Mouse (Mus musculus) heart, embryonic 11.5 days (tissue): ENCODE measurements around the gene Cradd. TPM values are rescaled to one million over a fixed set of nuclear protein-coding genes. Genes with fewer than 3 reads are reported as not detected.
A peak's percentile ranks its signal among the peaks of the same experiment; 100 is the strongest.

Experiments
- ATAC-seq: fragments of 200-750 bp; cut with Nextera tagmentation; replicated peaks from 2 replicates; pipeline ENCODE4 v1.8.0; 2017; ENCODE audit warnings: moderate library complexity; ENCODE audit not compliant: insufficient number of reproducible peaks, low FRiP score, low TSS enrichment
- H3K27ac ChIP-seq: fragments of 300-500 bp; sonication (generic); 2 replicates; pipeline ENCODE4 v1.5.1; 2014; ENCODE audit warnings: mild to moderate bottlenecking, low read depth, low read length
- H3K27me3 ChIP-seq: fragments of 300-500 bp; sonication (generic); 2 replicates; pipeline ENCODE4 v1.6.1; 2014; ENCODE audit warnings: mild to moderate bottlenecking, low read length, mixed read lengths; ENCODE audit not compliant: control insufficient read depth, insufficient read depth
- H3K36me3 ChIP-seq: fragments of 300-500 bp; sonication (generic); 2 replicates; pipeline ENCODE4 v1.6.1; 2014; ENCODE audit warnings: mild to moderate bottlenecking, low read length, moderate library complexity, mixed read lengths; ENCODE audit not compliant: control insufficient read depth, insufficient read depth
- H3K4me1 ChIP-seq: fragments of 300-500 bp; sonication (generic); 2 replicates; pipeline ENCODE4 v1.6.1; 2014; ENCODE audit warnings: low read length; ENCODE audit not compliant: control insufficient read depth, insufficient read depth
- H3K4me2 ChIP-seq: fragments of 300-500 bp; sonication (generic); 2 replicates; pipeline ENCODE4 v1.6.1; 2014; ENCODE audit warnings: mild to moderate bottlenecking, moderate library complexity
- H3K4me3 ChIP-seq: fragments of 300-500 bp; sonication (generic); 2 replicates; pipeline ENCODE4 v1.5.1; 2014; ENCODE audit warnings: low read depth, low read length
- H3K9ac ChIP-seq: fragments of 300-500 bp; sonication (generic); 2 replicates; pipeline ENCODE4 v1.6.1; 2014; ENCODE audit warnings: mild to moderate bottlenecking, low read depth, low read length, moderate library complexity
- H3K9me3 ChIP-seq: fragments of 300-500 bp; sonication (generic); replicated peaks from 2 replicates; pipeline ENCODE4 v1.6.1; 2016; ENCODE audit warnings: low read length; ENCODE audit not compliant: control insufficient read depth
- WGBS: fragments of 180-500 bp; shearing (Covaris S2); extraction: QIAGEN DNeasy Blood & Tissue Kit; methylation state at CpG from one replicate; pipeline ENCODE4 v1.1.7; 2014; ENCODE audit not compliant: insufficient replicate concordance; 5-methylcytosine and 5-hydroxymethylcytosine counted together
- polyA plus RNA-seq: library from polyadenylated mRNA; unstranded; fragments of >200 nt; fragmentation: Nextera tagmentation; extraction: Ambion mirVana; gene quantifications from 2 replicates; pipeline ENCODE4 v1.2.1, GENCODE M21; 2014

Cradd gene
- polyA plus RNA-seq, 1 experiment from 2014 or later: 10.6 TPM

- 73% methylated on average over 4 of the region's 4 CpGs for WGBS
- Histone ChIP-seq H3K9me3 (no peaks in the 10 kb centered on the region), H3K4me1 (peaks cover 17% of the 10 kb centered on the region), H3K4me3 (no peak overlapping the region), H3K9ac (no peak overlapping the region), H3K27ac (no peak overlapping the region), H3K27me3 (no peaks in the 10 kb centered on the region), H3K36me3 (no peaks in the 10 kb centered on the region), H3K4me2 (no peak overlapping the region)
- ATAC-seq: no peak
Observed at GRCm38 (mm10) chr10:95225006-95225405, 98.9 kb downstream of the Cradd start.

GRCm38 (mm10) chr10:95223211-95223610, 100.7 kb downstream of the Cradd start:
- Histone ChIP-seq H3K27ac (no peak overlapping the region), H3K27me3 (no peaks in the 10 kb centered on the region), H3K4me1 (peaks cover 17% of the 10 kb centered on the region), H3K9me3 (no peaks in the 10 kb centered on the region), H3K4me2 (no peak overlapping the region), H3K9ac (no peak overlapping the region), H3K4me3 (no peak overlapping the region), H3K36me3 (no peaks in the 10 kb centered on the region)
- 68% methylated on average over 16 of the region's 16 CpGs for WGBS
- ATAC-seq: no peak

- Histone ChIP-seq H3K27me3 (no peaks in the 10 kb centered on the region), H3K4me3 (no peak overlapping the region), H3K36me3 (no peaks in the 10 kb centered on the region), H3K27ac (no peak overlapping the region), H3K9ac (no peak overlapping the region), H3K4me2 (no peak overlapping the region), H3K9me3 (no peaks in the 10 kb centered on the region), H3K4me1 (peaks cover 14% of the 10 kb centered on the region)
- no peak for ATAC-seq
- WGBS: 38% methylated on average over 9 of the region's 9 CpGs
Observed at GRCm38 (mm10) chr10:95221914-95222313, 102.0 kb downstream of the Cradd start.

GRCm38 (mm10) chr10:95220536-95220935, 103.4 kb downstream of the Cradd start:
- no peak overlapping the region for H3K4me2 ChIP-seq
- no peaks in the 10 kb centered on the region for H3K36me3 ChIP-seq
- no peak overlapping the region for H3K27ac ChIP-seq
- no peaks in the 10 kb centered on the region for H3K27me3 ChIP-seq
- H3K9me3 ChIP-seq: no peaks in the 10 kb centered on the region
- no peak for ATAC-seq
- WGBS: 79% methylated on average over 3 of the region's 3 CpGs
- peaks cover 14% of the 10 kb centered on the region for H3K4me1 ChIP-seq
- no peak overlapping the region for H3K4me3 ChIP-seq
- H3K9ac ChIP-seq: no peak overlapping the region

GRCm38 (mm10) chr10:95218683-95219060, 105.3 kb downstream of the Cradd start:
- ATAC-seq: no peak
- Histone ChIP-seq H3K9ac (no peak overlapping the region), H3K27ac (no peak overlapping the region), H3K9me3 (no peaks in the 10 kb centered on the region), H3K36me3 (no peaks in the 10 kb centered on the region), H3K4me2 (no peak overlapping the region), H3K4me3 (no peak overlapping the region), H3K4me1 (peaks cover 16% of the 10 kb centered on the region), H3K27me3 (peaks cover 3% of the 10 kb centered on the region; the same call in 1 of the 2 replicates)
- 71% methylated on average over 9 of the region's 9 CpGs for WGBS

- H3K27me3 ChIP-seq: peaks cover 3% of the 10 kb centered on the region; the same call in 1 of the 2 replicates
- H3K4me1 ChIP-seq: peaks cover 19% of the 10 kb centered on the region
- H3K4me3 ChIP-seq: no peak overlapping the region
- WGBS: 50% methylated on average over 18 of the region's 18 CpGs
- no peaks in the 10 kb centered on the region for H3K36me3 ChIP-seq
- no peak for ATAC-seq
- no peaks in the 10 kb centered on the region for H3K9me3 ChIP-seq
- H3K9ac ChIP-seq: no peak overlapping the region
- H3K27ac ChIP-seq: no peak overlapping the region
- no peak overlapping the region for H3K4me2 ChIP-seq
Observed at GRCm38 (mm10) chr10:95217956-95218682, 105.8 kb downstream of the Cradd start.

GRCm38 (mm10) chr10:95215324-95215723, 108.6 kb downstream of the Cradd start:
- ATAC-seq: no peak
- 90% methylated on average over 15 of the region's 15 CpGs for WGBS
- Histone ChIP-seq H3K4me1 (peaks cover 15% of the 10 kb centered on the region), H3K9me3 (no peaks in the 10 kb centered on the region), H3K4me2 (no peak overlapping the region), H3K27ac (no peak overlapping the region), H3K9ac (no peak overlapping the region), H3K27me3 (peaks cover 7% of the 10 kb centered on the region), H3K4me3 (no peak overlapping the region), H3K36me3 (no peaks in the 10 kb centered on the region)

- Histone ChIP-seq H3K9me3 (no peaks in the 10 kb centered on the region), H3K36me3 (no peaks in the 10 kb centered on the region), H3K27ac (no peak overlapping the region), H3K27me3 (peaks cover 7% of the 10 kb centered on the region), H3K4me1 (peaks cover 15% of the 10 kb centered on the region), H3K4me3 (no peak overlapping the region), H3K4me2 (no peak overlapping the region), H3K9ac (no peak overlapping the region; the same call in 1 of the 2 replicates)
- WGBS: 66% methylated on average over 9 of the region's 9 CpGs
- ATAC-seq: no peak
Observed at GRCm38 (mm10) chr10:95213820-95214219, 110.1 kb downstream of the Cradd start.

GRCm38 (mm10) chr10:95213311-95213710, 110.6 kb downstream of the Cradd start:
- Histone ChIP-seq H3K27me3 (peaks cover 7% of the 10 kb centered on the region), H3K36me3 (no peaks in the 10 kb centered on the region), H3K4me1 (peaks cover 15% of the 10 kb centered on the region), H3K9ac (peak overlapping the region; percentile 46; the same call in 1 of the 2 replicates), H3K27ac (no peak overlapping the region), H3K9me3 (no peaks in the 10 kb centered on the region), H3K4me2 (peak overlapping the region; percentile 43), H3K4me3 (no peak overlapping the region)
- 54% methylated on average over 8 of the region's 8 CpGs for WGBS
- ATAC-seq: no peak
